Mouse (Mus musculus) stomach, postnatal 0 days (tissue): ENCODE data around the gene Kri1.

ENCODE experiments used
- CTCF ChIP-seq: IDR thresholded peaks from 2 replicates; pipeline ENCODE4 v1.5.1; 2016; ENCODE audit warnings: antibody characterized with exemption, low read depth, mild to moderate bottlenecking, moderate library complexity
- EP300 ChIP-seq: optimal IDR thresholded peaks from 2 replicates; pipeline ENCODE3; 2016; ENCODE audit warnings: antibody characterized with exemption

GRCm38 (mm10) chr9:21327569-21327968 is 39.8 kb upstream of the Kri1 start:
- TF ChIP-seq CTCF (no peak), EP300 (no peak)
